7 mouse cellular contexts compared by ENCODE assay signal in the genomic region with DNA sequence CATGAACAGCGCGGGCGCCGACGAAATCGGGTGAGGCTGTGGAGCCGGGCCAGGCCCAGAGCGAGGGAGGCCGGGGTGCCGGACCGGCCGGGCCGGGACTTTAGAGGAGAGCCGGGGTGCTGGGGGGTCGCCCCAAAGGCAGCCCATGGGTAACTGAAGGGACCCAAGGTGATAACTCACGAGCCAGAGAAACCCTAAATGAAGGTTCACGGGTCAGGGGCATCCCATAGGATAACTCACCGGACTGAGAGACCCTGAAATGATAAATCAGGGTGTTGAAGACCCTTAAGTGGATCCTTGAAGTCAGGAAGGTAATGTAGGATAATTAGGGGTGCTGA. TPM values are rescaled to one million over a fixed set of nuclear protein-coding genes. Genes with fewer than 3 reads are reported as not detected.
A peak's percentile ranks its signal among the peaks of the same experiment; 100 is the strongest.
DNase-seq lines count a peak whose midpoint lies in the region; ATAC-seq and TF ChIP-seq lines count a peak whose summit lies in the region.

No protein-coding gene starts in this region.

- under 1% methylated on average over 18 of the region's 18 CpGs for WGBS in lung, embryonic 15.5 days
- under 1% methylated on average over 18 of the region's 18 CpGs for WGBS in forebrain, embryonic 10.5 days
- 1% methylated on average over 18 of the region's 18 CpGs for WGBS in limb, embryonic 12.5 days
- WGBS in small intestine, adult 2 months: under 1% methylated on average over 18 of the region's 18 CpGs

- no peaks in the 10 kb centered on the region for H3K27me3 ChIP-seq in lung, embryonic 15.5 days
- no peaks in the 10 kb centered on the region for H3K27me3 ChIP-seq in forebrain, embryonic 10.5 days (ENCODE audit: poor library complexity, severe bottlenecking)
- no peaks in the 10 kb centered on the region for H3K27me3 ChIP-seq in limb, embryonic 12.5 days
- no peaks in the 10 kb centered on the region for H3K27me3 ChIP-seq in small intestine, adult 2 months (ENCODE audit: control insufficient read depth, insufficient read depth, low read length)

- H3K9ac ChIP-seq in lung, embryonic 15.5 days: peak overlapping the region; percentile 99
- H3K9ac ChIP-seq in limb, embryonic 12.5 days (replicated peaks): peak overlapping the region; percentile 97

- no peak for TF ChIP-seq POLR2A in small intestine, adult 2 months (IDR thresholded peaks at IDR 0.05; ENCODE audit: low read depth, low read length)

- peak overlapping the region; percentile 84 for H3K4me2 ChIP-seq in lung, embryonic 15.5 days
- H3K4me2 ChIP-seq in limb, embryonic 12.5 days: peak overlapping the region; percentile 79

- H3K4me1 ChIP-seq in lung, embryonic 15.5 days: peaks cover 58% of the 10 kb centered on the region
- H3K4me1 ChIP-seq in forebrain, embryonic 10.5 days: peaks cover 71% of the 10 kb centered on the region
- peaks cover 47% of the 10 kb centered on the region for H3K4me1 ChIP-seq in limb, embryonic 12.5 days (replicated peaks)
- H3K4me1 ChIP-seq in small intestine, adult 2 months (ENCODE audit: control insufficient read depth, insufficient read depth, insufficient read length, low read length): peaks cover 30% of the 10 kb centered on the region; the same call in 1 of the 2 replicates

- H3K9me3 ChIP-seq in lung, embryonic 15.5 days: no peaks in the 10 kb centered on the region
- no peaks in the 10 kb centered on the region for H3K9me3 ChIP-seq in forebrain, embryonic 10.5 days
- H3K9me3 ChIP-seq in limb, embryonic 12.5 days: no peaks in the 10 kb centered on the region

- DNase-seq in lung, adult 18-20 months: no peak
- DNase-seq in forebrain, embryonic 10.5 days (ENCODE audit: extremely low spot score, low spot score): no peak
- no peak for DNase-seq in right cerebral cortex, postnatal 25 days
- DNase-seq in gastrocnemius, postnatal 10 days: no peak

- ATAC-seq in lung, embryonic 15.5 days (ENCODE audit: borderline replicate concordance, extremely low read depth, low FRiP score, low TSS enrichment): no peak
- ATAC-seq in limb, embryonic 12.5 days (ENCODE audit: insufficient number of reproducible peaks, insufficient read depth, low FRiP score, low TSS enrichment, low read depth): no peak

- peak overlapping the region; percentile 73 for H3K27ac ChIP-seq in lung, embryonic 15.5 days
- peak overlapping the region; percentile 98 for H3K27ac ChIP-seq in forebrain, embryonic 10.5 days
- peak overlapping the region; percentile 70 for H3K27ac ChIP-seq in limb, embryonic 12.5 days
- H3K27ac ChIP-seq in small intestine, adult 2 months (ENCODE audit: insufficient read depth, low read depth, low read length): peak overlapping the region; percentile 75

- peaks cover 11% of the 10 kb centered on the region for H3K36me3 ChIP-seq in lung, embryonic 15.5 days
- H3K36me3 ChIP-seq in forebrain, embryonic 10.5 days (replicated peaks): peaks cover 37% of the 10 kb centered on the region
- H3K36me3 ChIP-seq in limb, embryonic 12.5 days: peaks cover 26% of the 10 kb centered on the region
- peaks cover 5% of the 10 kb centered on the region; the same call in 1 of the 2 replicates for H3K36me3 ChIP-seq in small intestine, adult 2 months (ENCODE audit: control insufficient read depth, insufficient read depth, low read length)

- H3K4me3 ChIP-seq in lung, embryonic 15.5 days: peak overlapping the region; percentile 98
- H3K4me3 ChIP-seq in forebrain, embryonic 10.5 days: peak overlapping the region; percentile 94
- peak overlapping the region; percentile 93 for H3K4me3 ChIP-seq in limb, embryonic 12.5 days (replicated peaks)
- peak overlapping the region; percentile 93 for H3K4me3 ChIP-seq in small intestine, adult 2 months (ENCODE audit: low read depth, low read length)

- TF ChIP-seq CTCF in small intestine, adult 2 months (IDR thresholded peaks at IDR 0.05; ENCODE audit: extremely low read depth, insufficient read length, insufficient replicate concordance, low read depth, low read length): no peak

RNA-seq across cellular contexts. Expression of a gene that starts 3.8 kb away (rescaled TPM):
- 58.9 and 67.0 TPM in 2 replicates for polyA plus RNA-seq in lung, embryonic 15.5 days (2015; fragmentation: Nextera tagmentation; extraction: Ambion mirVana)
- polyA plus RNA-seq in forebrain, embryonic 10.5 days (2016; fragmentation: Nextera tagmentation; extraction: Ambion mirVana): 48.2 and 52.3 TPM in 2 replicates
- 69.1 and 71.0 TPM in 2 replicates for polyA plus RNA-seq in limb, embryonic 12.5 days (2016; fragmentation: Nextera tagmentation; extraction: Ambion mirVana)
- polyA plus RNA-seq in small intestine, adult 2 months (2012; rRNA removed): 46.6 and 89.3 TPM in 2 replicates
- 10 to 100 TPM; 67.8 to 81.0 TPM for total RNA-seq in gastrocnemius, postnatal 10 days (2021)

RNA-seq across cellular contexts. Expression of a gene that starts 4.3 kb away (rescaled TPM):
- polyA plus RNA-seq in lung, embryonic 15.5 days (2015; fragmentation: Nextera tagmentation; extraction: Ambion mirVana): 29.3 and 30.2 TPM in 2 replicates
- 18.3 and 19.1 TPM in 2 replicates for polyA plus RNA-seq in forebrain, embryonic 10.5 days (2016; fragmentation: Nextera tagmentation; extraction: Ambion mirVana)
- polyA plus RNA-seq in limb, embryonic 12.5 days (2016; fragmentation: Nextera tagmentation; extraction: Ambion mirVana): 30.7 and 31.9 TPM in 2 replicates
- polyA plus RNA-seq in small intestine, adult 2 months (2012; rRNA removed): 13.1 and 55.2 TPM in 2 replicates
- 100 to 1,000 TPM; 342 to 351 TPM for total RNA-seq in gastrocnemius, postnatal 10 days (2021)

RNA-seq across cellular contexts. Expression of a gene that starts 16.2 kb away (rescaled TPM):
- 321 and 329 TPM in 2 replicates for polyA plus RNA-seq in lung, embryonic 15.5 days (2015; fragmentation: Nextera tagmentation; extraction: Ambion mirVana)
- 309 and 314 TPM in 2 replicates for polyA plus RNA-seq in forebrain, embryonic 10.5 days (2016; fragmentation: Nextera tagmentation; extraction: Ambion mirVana)
- 258 and 278 TPM in 2 replicates for polyA plus RNA-seq in limb, embryonic 12.5 days (2016; fragmentation: Nextera tagmentation; extraction: Ambion mirVana)
- 800 and 1,176 TPM in 2 replicates for polyA plus RNA-seq in small intestine, adult 2 months (2012; rRNA removed)
- 100 to 1,000 TPM; 371 to 457 TPM for total RNA-seq in gastrocnemius, postnatal 10 days (2021)

RNA-seq across cellular contexts. Expression of a gene that starts 27.1 kb away (rescaled TPM):
- 907 and 974 TPM in 2 replicates for polyA plus RNA-seq in lung, embryonic 15.5 days (2015; fragmentation: Nextera tagmentation; extraction: Ambion mirVana)
- 1,138 and 1,144 TPM in 2 replicates for polyA plus RNA-seq in forebrain, embryonic 10.5 days (2016; fragmentation: Nextera tagmentation; extraction: Ambion mirVana)
- 926 and 930 TPM in 2 replicates for polyA plus RNA-seq in limb, embryonic 12.5 days (2016; fragmentation: Nextera tagmentation; extraction: Ambion mirVana)
- 741 and 887 TPM in 2 replicates for polyA plus RNA-seq in small intestine, adult 2 months (2012; rRNA removed)
- 100 to 1,000 TPM; 952 to 954 TPM for total RNA-seq in gastrocnemius, postnatal 10 days (2021)

RNA-seq across cellular contexts. Expression of a gene that starts 30.7 kb away (rescaled TPM):
- 0.59 and 1.3 TPM in 2 replicates for polyA plus RNA-seq in lung, embryonic 15.5 days (2015; fragmentation: Nextera tagmentation; extraction: Ambion mirVana)
- 19.4 and 27.0 TPM in 2 replicates for polyA plus RNA-seq in forebrain, embryonic 10.5 days (2016; fragmentation: Nextera tagmentation; extraction: Ambion mirVana)
- polyA plus RNA-seq in limb, embryonic 12.5 days (2016; fragmentation: Nextera tagmentation; extraction: Ambion mirVana): 4.7 and 5.3 TPM in 2 replicates
- polyA plus RNA-seq in small intestine, adult 2 months (2012; rRNA removed): 0.65 and 0.96 TPM in 2 replicates
- under 1 TPM; 0.87 to 0.95 TPM for total RNA-seq in gastrocnemius, postnatal 10 days (2021)
